Mouse (Mus musculus): ENCODE measurements at regions not wholly inside any gene's neighbourhood (a gene's known extent, or its start where the extent isn't known, plus 50 kb on each side); places are given as distances from the start of the nearest gene placed in this dataset.

DNA sequence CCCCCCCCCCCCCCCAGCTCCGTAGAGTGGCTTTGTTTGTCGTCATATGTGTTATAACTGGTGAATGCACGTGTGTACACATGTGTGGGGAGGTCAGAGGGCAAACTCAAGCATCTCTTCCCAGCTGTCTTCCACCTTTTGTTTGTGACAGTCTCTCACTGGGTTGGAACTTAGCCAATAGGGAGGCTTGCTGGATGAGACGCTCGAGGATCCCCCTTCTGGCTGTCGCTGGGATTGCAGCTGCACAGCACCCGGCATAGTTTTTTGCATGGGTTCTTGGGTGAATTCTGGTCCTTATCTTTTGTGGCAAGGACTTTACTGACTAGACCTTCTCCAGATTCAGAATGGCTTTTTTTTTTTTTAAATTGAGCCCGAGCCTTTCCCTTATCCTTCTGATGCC lies 77.1 kb upstream of the Gjb5 start:
- Histone ChIP-seq H3K9ac (ENCODE audit: low read depth, low read length) (no peak overlapping the region), H3K4me3 (ENCODE audit: low read depth, low read length) (no peak overlapping the region), H3K4me1 (replicated peaks; ENCODE audit: control insufficient read depth, insufficient read depth, low read length) (no peaks in the 10 kb centered on the region), H3K4me2 (replicated peaks; ENCODE audit: low read depth) (no peak overlapping the region), H3K36me3 (ENCODE audit: control insufficient read depth, insufficient read depth) (no peaks in the 10 kb centered on the region), H3K27me3 (replicated peaks; ENCODE audit: control insufficient read depth, insufficient read depth, low read length) (no peaks in the 10 kb centered on the region), H3K27ac (ENCODE audit: low read depth, low read length) (no peak overlapping the region), H3K9me3 (ENCODE audit: control insufficient read depth) (no peaks in the 10 kb centered on the region)
- WGBS, result 35% methylated on average over 8 of the region's 8 CpGs
- ATAC-seq, result no peak
- TF ChIP-seq CTCF (IDR thresholded peaks at IDR 0.05; ENCODE audit: low read depth), result peak; percentile 76

DNA sequence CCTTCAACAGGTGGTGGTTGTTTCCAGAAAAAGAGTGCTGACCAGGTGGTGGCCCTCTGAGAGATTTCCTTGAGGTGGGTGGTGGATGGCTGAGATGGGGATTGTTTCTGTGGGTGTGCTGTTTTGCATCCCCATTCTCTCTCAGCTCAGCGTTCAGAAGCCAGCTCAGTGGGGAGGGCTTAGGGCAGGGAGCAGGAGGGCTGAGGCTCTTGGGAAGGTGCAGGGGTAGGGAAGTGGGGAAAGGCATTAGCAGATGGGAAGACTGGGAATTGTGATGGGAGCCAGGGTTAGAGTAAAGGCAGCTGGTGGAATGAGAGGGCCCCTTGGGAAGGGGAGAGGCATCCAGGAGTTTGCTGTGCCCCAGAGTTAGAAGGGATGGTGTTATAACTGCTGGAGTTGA lies 72.3 kb upstream of the Gjb5 start:
- Histone ChIP-seq H3K27me3 (replicated peaks; ENCODE audit: control insufficient read depth, insufficient read depth, low read length) (no peaks in the 10 kb centered on the region), H3K4me2 (replicated peaks; ENCODE audit: low read depth) (no peak overlapping the region), H3K4me1 (replicated peaks; ENCODE audit: control insufficient read depth, insufficient read depth, low read length) (no peaks in the 10 kb centered on the region), H3K27ac (ENCODE audit: low read depth, low read length) (no peak overlapping the region), H3K9ac (ENCODE audit: low read depth, low read length) (no peak overlapping the region), H3K36me3 (ENCODE audit: control insufficient read depth, insufficient read depth) (no peaks in the 10 kb centered on the region), H3K4me3 (ENCODE audit: low read depth, low read length) (no peak overlapping the region), H3K9me3 (ENCODE audit: control insufficient read depth) (no peaks in the 10 kb centered on the region)
- 0% methylated on average over 1 of the region's 1 CpGs for whole genome bisulfite sequencing
- no peak for TF ChIP-seq CTCF (IDR thresholded peaks at IDR 0.05; ENCODE audit: low read depth)
- ATAC-seq, result no peak

DNA sequence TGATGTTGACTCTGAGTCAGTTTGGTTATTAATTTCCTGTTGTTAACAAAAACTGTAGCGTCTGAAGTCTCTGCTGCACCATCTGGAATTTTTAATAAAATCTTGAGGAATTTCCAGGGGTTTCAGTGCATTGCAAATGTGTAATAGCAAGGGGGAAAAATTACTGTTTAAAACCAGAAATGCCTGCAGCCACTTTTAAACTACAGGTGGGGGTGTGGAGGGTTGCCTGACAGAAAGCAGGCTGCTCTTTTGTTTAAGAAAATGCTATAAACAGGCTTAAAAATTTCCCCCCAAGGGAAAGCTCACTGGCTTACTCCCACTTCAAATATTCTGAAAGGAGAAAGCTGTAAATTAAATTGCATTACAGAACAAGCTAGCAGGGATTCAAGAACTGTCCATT lies 71.8 kb upstream of the Gjb5 start:
- 37% methylated on average over 1 of the region's 1 CpGs for WGBS
- H3K36me3 ChIP-seq (ENCODE audit: control insufficient read depth, insufficient read depth), result no peaks in the 10 kb centered on the region
- H3K27ac ChIP-seq (ENCODE audit: low read depth, low read length), result no peak overlapping the region
- no peak overlapping the region for H3K4me3 ChIP-seq (ENCODE audit: low read depth, low read length)
- no peaks in the 10 kb centered on the region for H3K4me1 ChIP-seq (replicated peaks; ENCODE audit: control insufficient read depth, insufficient read depth, low read length)
- no peak for ATAC-seq
- H3K27me3 ChIP-seq (replicated peaks; ENCODE audit: control insufficient read depth, insufficient read depth, low read length), result no peaks in the 10 kb centered on the region
- no peaks in the 10 kb centered on the region for H3K9me3 ChIP-seq (ENCODE audit: control insufficient read depth)
- H3K4me2 ChIP-seq (replicated peaks; ENCODE audit: low read depth), result no peak overlapping the region
- no peak overlapping the region for H3K9ac ChIP-seq (ENCODE audit: low read depth, low read length)
- TF ChIP-seq CTCF (IDR thresholded peaks at IDR 0.05; ENCODE audit: low read depth), result no peak

DNA sequence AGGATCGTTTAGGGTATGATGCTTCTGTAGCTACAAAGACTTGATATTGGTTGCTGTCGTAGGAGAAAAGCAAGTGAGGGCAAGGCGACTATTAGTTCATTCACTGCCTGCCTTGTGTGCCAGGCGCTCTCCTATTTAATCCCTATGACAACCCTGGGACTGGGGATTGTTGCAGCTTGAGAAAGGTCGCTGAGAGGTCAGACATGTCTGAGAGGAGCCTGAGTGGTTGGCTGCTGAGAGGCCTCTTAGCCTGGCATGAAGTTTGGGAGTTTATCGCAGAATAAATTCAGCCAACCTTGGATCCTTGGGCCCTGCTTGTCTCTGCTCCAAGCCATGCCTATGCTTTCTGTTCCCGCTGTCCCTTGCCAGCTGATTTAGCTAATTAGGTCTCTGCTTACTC lies 65.9 kb upstream of the Gjb5 start:
- Histone ChIP-seq H3K4me2 (replicated peaks; ENCODE audit: low read depth) (no peak overlapping the region), H3K9me3 (ENCODE audit: control insufficient read depth) (no peaks in the 10 kb centered on the region), H3K36me3 (ENCODE audit: control insufficient read depth, insufficient read depth) (no peaks in the 10 kb centered on the region), H3K27me3 (replicated peaks; ENCODE audit: control insufficient read depth, insufficient read depth, low read length) (no peaks in the 10 kb centered on the region), H3K27ac (ENCODE audit: low read depth, low read length) (no peak overlapping the region), H3K4me1 (replicated peaks; ENCODE audit: control insufficient read depth, insufficient read depth, low read length) (no peaks in the 10 kb centered on the region), H3K9ac (ENCODE audit: low read depth, low read length) (no peak overlapping the region), H3K4me3 (ENCODE audit: low read depth, low read length) (no peak overlapping the region)
- 61% methylated on average over 7 of the region's 7 CpGs for WGBS
- ATAC-seq, result no peak
- TF ChIP-seq CTCF (IDR thresholded peaks at IDR 0.05; ENCODE audit: low read depth), result no peak

DNA sequence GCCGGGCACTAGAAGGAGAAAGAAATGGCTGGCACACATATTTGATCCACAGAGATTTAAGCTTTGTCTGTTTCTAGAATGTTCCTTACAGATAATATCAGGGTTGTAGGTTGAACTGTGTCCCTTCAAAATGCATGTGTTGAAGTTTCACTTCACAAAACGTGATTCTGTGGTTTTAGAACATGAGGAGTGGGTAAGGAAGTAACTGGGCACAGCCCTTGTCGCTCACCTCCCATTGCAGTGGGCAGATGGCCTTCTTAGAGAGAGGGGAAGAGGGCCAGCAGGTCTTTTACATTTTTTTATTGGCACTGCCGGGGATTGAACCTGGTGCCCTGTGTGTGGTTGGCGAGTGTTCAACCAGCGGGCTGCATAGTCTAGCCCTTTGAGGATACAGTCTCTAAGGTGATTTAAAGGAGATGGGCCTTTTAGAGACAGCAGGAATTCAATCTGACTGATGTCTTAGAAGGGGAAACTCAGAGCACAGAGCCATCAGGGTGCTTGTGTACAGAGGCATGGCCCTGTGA lies 64.0 kb upstream of the Gjb5 start:
- Histone ChIP-seq H3K9me3 (ENCODE audit: control insufficient read depth) (no peaks in the 10 kb centered on the region), H3K4me1 (replicated peaks; ENCODE audit: control insufficient read depth, insufficient read depth, low read length) (no peaks in the 10 kb centered on the region), H3K4me3 (ENCODE audit: low read depth, low read length) (no peak overlapping the region), H3K9ac (ENCODE audit: low read depth, low read length) (no peak overlapping the region), H3K27ac (ENCODE audit: low read depth, low read length) (no peak overlapping the region), H3K4me2 (replicated peaks; ENCODE audit: low read depth) (no peak overlapping the region), H3K27me3 (replicated peaks; ENCODE audit: control insufficient read depth, insufficient read depth, low read length) (no peaks in the 10 kb centered on the region), H3K36me3 (ENCODE audit: control insufficient read depth, insufficient read depth) (no peaks in the 10 kb centered on the region)
- no peak for TF ChIP-seq CTCF (IDR thresholded peaks at IDR 0.05; ENCODE audit: low read depth)
- ATAC-seq, result no peak
- 93% methylated on average over 6 of the region's 6 CpGs for whole genome bisulfite sequencing

DNA sequence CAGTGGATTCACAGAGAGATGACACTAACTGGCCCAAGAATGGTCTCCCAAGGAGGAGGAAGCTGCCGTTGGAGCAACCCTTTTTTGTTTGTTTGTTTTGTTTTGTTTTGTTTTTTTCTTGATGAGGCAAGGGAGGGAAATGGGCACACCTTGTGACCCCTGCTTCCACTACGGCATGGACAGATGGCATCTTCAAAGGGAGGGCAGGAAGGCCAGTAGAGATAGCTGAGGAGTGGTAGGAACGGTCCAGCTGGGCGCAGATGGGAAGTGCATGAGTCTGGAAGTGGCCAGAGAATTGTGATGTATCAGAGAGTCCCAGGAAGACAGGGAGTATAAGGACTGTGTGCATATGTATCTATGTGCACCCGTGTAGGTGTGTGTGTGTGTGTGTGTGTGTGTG lies 63.1 kb upstream of the Gjb5 start:
- H3K36me3 ChIP-seq (ENCODE audit: control insufficient read depth, insufficient read depth), result no peaks in the 10 kb centered on the region
- H3K9me3 ChIP-seq (ENCODE audit: control insufficient read depth), result no peaks in the 10 kb centered on the region
- no peaks in the 10 kb centered on the region for H3K4me1 ChIP-seq (replicated peaks; ENCODE audit: control insufficient read depth, insufficient read depth, low read length)
- 73% methylated on average over 5 of the region's 5 CpGs for WGBS
- no peak for TF ChIP-seq CTCF (IDR thresholded peaks at IDR 0.05; ENCODE audit: low read depth)
- H3K4me2 ChIP-seq (replicated peaks; ENCODE audit: low read depth), result no peak overlapping the region
- no peak overlapping the region for H3K9ac ChIP-seq (ENCODE audit: low read depth, low read length)
- no peak overlapping the region for H3K4me3 ChIP-seq (ENCODE audit: low read depth, low read length)
- H3K27me3 ChIP-seq (replicated peaks; ENCODE audit: control insufficient read depth, insufficient read depth, low read length), result no peaks in the 10 kb centered on the region
- no peak overlapping the region for H3K27ac ChIP-seq (ENCODE audit: low read depth, low read length)
- ATAC-seq, result no peak

DNA sequence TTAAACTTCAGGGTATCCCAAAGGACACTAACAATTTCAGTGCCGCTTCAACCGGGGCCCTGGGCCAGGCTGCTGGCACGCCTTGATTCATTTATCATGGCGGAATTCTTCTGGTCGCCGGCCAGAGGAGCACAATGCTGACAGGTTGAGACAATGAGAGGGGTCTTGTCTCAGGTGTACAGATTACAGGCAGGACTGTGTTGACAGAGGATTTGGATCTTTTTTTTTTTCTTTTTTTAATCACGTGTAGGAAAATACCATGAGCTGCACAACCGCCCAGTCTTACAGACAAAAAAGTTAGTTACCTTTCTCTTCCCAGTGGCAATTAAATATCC lies 61.8 kb upstream of the Gjb5 start:
- no peaks in the 10 kb centered on the region for H3K27me3 ChIP-seq (replicated peaks; ENCODE audit: control insufficient read depth, insufficient read depth, low read length)
- no peak for TF ChIP-seq CTCF (IDR thresholded peaks at IDR 0.05; ENCODE audit: low read depth)
- H3K9ac ChIP-seq (ENCODE audit: low read depth, low read length), result no peak overlapping the region
- no peaks in the 10 kb centered on the region for H3K4me1 ChIP-seq (replicated peaks; ENCODE audit: control insufficient read depth, insufficient read depth, low read length)
- no peaks in the 10 kb centered on the region for H3K9me3 ChIP-seq (ENCODE audit: control insufficient read depth)
- no peaks in the 10 kb centered on the region for H3K36me3 ChIP-seq (ENCODE audit: control insufficient read depth, insufficient read depth)
- no peak overlapping the region for H3K27ac ChIP-seq (ENCODE audit: low read depth, low read length)
- ATAC-seq, result no peak
- 16% methylated on average over 8 of the region's 8 CpGs for WGBS
- peak overlapping the region; percentile 10; the same call in 1 of the 2 replicates for H3K4me2 ChIP-seq (replicated peaks; ENCODE audit: low read depth)
- no peak overlapping the region for H3K4me3 ChIP-seq (ENCODE audit: low read depth, low read length)
